Mouse (Mus musculus): Measurements from ENCODE around the gene Neu1. TPM values are rescaled to one million over a fixed set of nuclear protein-coding genes. Genes with fewer than 3 reads are reported as not detected.
A peak's percentile ranks its signal among the peaks of the same experiment; 100 is the strongest.

Neu1 gene
- total and polyA plus RNA-seq, 3 experiments, result 31.2 to 32.0 (median 31.9) TPM

DNA sequence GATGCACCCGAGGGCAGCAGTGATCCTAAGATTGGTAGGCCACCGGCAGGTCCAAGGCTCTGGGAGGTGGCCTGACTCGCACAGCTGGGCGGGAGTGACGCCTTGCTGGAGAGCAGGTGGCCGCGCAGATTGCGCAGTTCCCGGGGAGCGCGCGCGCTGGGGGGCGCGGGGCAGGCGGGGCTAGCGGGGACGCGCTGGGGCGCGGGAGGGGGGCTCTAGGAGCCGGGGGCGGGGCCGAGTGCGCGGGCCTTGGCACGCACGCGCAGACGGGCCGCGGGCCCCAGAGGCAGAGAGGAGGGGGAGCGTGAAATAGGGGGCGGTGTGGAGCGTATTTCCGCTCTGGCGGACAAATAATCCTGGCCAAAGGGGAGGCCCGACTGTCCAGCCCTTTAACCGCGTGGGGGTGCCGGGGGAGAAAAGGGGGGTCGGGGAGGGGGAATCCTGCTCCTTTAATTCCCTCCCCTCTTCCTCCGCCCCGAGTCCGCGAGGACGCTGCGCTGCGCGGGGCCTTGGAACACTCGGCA, 36.9 kb upstream of the Neu1 start:
- Histone ChIP-seq H3K27ac (ENCODE audit: insufficient read depth, low read depth) (no peak overlapping the region), H3K9ac (ENCODE audit: insufficient read depth, low read depth) (peak overlapping the region; percentile 97), H3K9me3 (replicated peaks; ENCODE audit: low read length) (peaks cover 5% of the 10 kb centered on the region), H3K79me2 (replicated peaks; ENCODE audit: control insufficient read depth, extremely low read depth, insufficient read depth, poor library complexity, severe bottlenecking) (peaks cover under 1% of the 10 kb centered on the region), H3K4me3 (replicated peaks in 1 of 3; ENCODE audit: low read depth in 2 of 3, low read length in 2 of 3, poor library complexity in 1 of 3) (peak overlapping the region; percentile 10 to 78 (median 64)), H3K27me3 (replicated peaks) (no peaks in the 10 kb centered on the region), H3K4me1 (ENCODE audit: control insufficient read depth in 1 of 2, insufficient read depth in 2 of 2) (peaks cover 7 to 28% of the 10 kb centered on the region in 2 experiments), H3K4me2 (ENCODE audit: insufficient read depth, low read depth, poor library complexity, severe bottlenecking) (peak overlapping the region; percentile 75), H3K36me3 (replicated peaks in 1 of 2; ENCODE audit: control insufficient read depth in 1 of 2, insufficient read depth in 1 of 2, low read length in 1 of 2) (peaks cover 2 to 15% of the 10 kb centered on the region in 2 experiments)
- 0 out of 2 replicates have a peak, but pooled peaks have one; percentile 12 for TF ChIP-seq IRF4 (IDR thresholded peaks at IDR 0.05; ENCODE audit: low read depth, low read length)
- TF ChIP-seq POLR2A (IDR thresholded peaks at IDR 0.05; ENCODE audit: low read depth, low read length), result peak; percentile 50; the same call in 1 of the 2 replicates
- TF ChIP-seq CTCF (conservative IDR thresholded peaks at IDR 0.05 in 1 of 2, IDR thresholded peaks at IDR 0.05 in 1 of 2; ENCODE audit: low read depth in 2 of 2, low read length in 2 of 2), result peak in 1 of 2 experiments; percentile 32; a peak in 1 of 4 replicates
- peak; percentile 80 for TF ChIP-seq TCF12 (IDR thresholded peaks at IDR 0.05; ENCODE audit: low read depth, low read length)
- peak; percentile 82 for TF ChIP-seq NRF1 (IDR thresholded peaks at IDR 0.05; ENCODE audit: low read depth, low read length)
- TF ChIP-seq CHD2 (IDR thresholded peaks at IDR 0.05; ENCODE audit: low read length), result no peak
- 0 out of 2 replicates have a peak, but pooled peaks have one; percentile 55 for TF ChIP-seq ELF1 (IDR thresholded peaks at IDR 0.05; ENCODE audit: low read depth, low read length)
- no peak for TF ChIP-seq MAX (IDR thresholded peaks at IDR 0.05; ENCODE audit: low read length)
- TF ChIP-seq MAZ (IDR thresholded peaks at IDR 0.05; ENCODE audit: low read depth, low read length), result peak; percentile 88
- TF ChIP-seq MEF2A (IDR thresholded peaks at IDR 0.05; ENCODE audit: borderline replicate concordance, low read depth, low read length), result no peak
- TF ChIP-seq HCFC1 (IDR thresholded peaks at IDR 0.05; ENCODE audit: low read depth, low read length), result peak; percentile 32; the same call in 1 of the 2 replicates
- TF ChIP-seq SIN3A (IDR thresholded peaks at IDR 0.05; ENCODE audit: low read length), result 0 out of 2 replicates have a peak, but pooled peaks have one; percentile 47
- peak; percentile 88 for DNase-seq (ENCODE audit: extremely low read depth)
- dilution Hi-C loops (cut with MboI; ENCODE audit: extremely low pct_ligation_motif_present, extremely low pct_unique_long_range_greater_than_20kb, low sequenced_read_pairs) (no loop called here), in situ Hi-C loops (cut with MboI; ENCODE audit: low pct_ligation_motif_present, low pct_unique_long_range_greater_than_20kb, low sequenced_read_pairs) (no loop called here)

DNA sequence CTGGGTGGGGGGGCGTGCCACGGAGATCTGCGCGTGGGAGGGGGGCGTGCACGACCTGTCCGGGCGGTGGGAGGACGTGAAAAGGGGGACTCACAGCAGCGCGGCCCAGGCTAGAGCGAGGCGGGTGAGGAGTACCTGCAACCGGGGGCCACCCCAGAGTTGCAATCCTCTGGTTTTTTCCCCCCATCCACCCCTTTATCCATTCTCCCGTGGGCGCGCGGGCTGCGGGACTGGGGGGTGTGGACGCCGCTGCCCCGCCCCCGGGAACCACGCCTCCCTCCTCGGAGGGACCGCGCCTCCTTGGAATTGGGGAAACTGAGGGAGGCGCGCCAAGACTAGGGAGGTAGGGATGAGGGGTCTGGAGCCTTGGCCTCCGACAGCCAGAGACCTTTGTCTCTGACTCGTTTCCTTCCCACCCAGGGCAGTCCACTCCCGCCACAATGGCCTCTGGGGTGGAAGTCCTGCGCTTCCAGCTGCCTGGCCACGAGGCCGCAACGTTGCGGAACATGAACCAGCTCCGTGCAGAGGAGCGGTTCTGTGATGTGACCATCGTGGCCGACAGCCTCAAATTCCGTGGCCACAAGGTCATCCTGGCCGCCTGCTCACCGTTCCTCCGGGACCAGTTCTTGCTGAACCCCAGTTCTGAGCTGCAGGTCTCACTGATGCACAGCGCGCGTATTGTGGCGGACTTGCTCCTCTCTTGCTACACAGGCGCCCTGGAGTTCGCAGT, 36.1 kb upstream of the Neu1 start:
- Histone ChIP-seq H3K27ac (ENCODE audit: insufficient read depth, low read depth) (0 out of 2 replicates have a peak overlapping the region, but pooled peaks have one; percentile 5), H3K79me2 (replicated peaks; ENCODE audit: control insufficient read depth, extremely low read depth, insufficient read depth, poor library complexity, severe bottlenecking) (peaks cover 5% of the 10 kb centered on the region), H3K9ac (ENCODE audit: insufficient read depth, low read depth) (peak overlapping the region; percentile 97), H3K4me1 (ENCODE audit: control insufficient read depth in 1 of 2, insufficient read depth in 2 of 2) (peaks cover 7 to 27% of the 10 kb centered on the region in 2 experiments), H3K36me3 (replicated peaks in 1 of 2; ENCODE audit: control insufficient read depth in 1 of 2, insufficient read depth in 1 of 2, low read length in 1 of 2) (peaks cover 2 to 15% of the 10 kb centered on the region in 2 experiments), H3K9me3 (replicated peaks; ENCODE audit: low read length) (peaks cover 5% of the 10 kb centered on the region), H3K4me3 (replicated peaks in 1 of 3; ENCODE audit: low read depth in 2 of 3, low read length in 2 of 3, poor library complexity in 1 of 3) (peak overlapping the region; percentile 44 to 78 (median 64)), H3K27me3 (replicated peaks) (no peaks in the 10 kb centered on the region), H3K4me2 (ENCODE audit: insufficient read depth, low read depth, poor library complexity, severe bottlenecking) (peak overlapping the region; percentile 75)
- dilution Hi-C loops (cut with MboI; ENCODE audit: extremely low pct_ligation_motif_present, extremely low pct_unique_long_range_greater_than_20kb, low sequenced_read_pairs), result no loop called here
- no peak for DNase-seq (ENCODE audit: extremely low read depth)
- in situ Hi-C loops (cut with MboI; ENCODE audit: low pct_ligation_motif_present, low pct_unique_long_range_greater_than_20kb, low sequenced_read_pairs), result no loop called here
- TF ChIP-seq KAT2A (IDR thresholded peaks at IDR 0.05; ENCODE audit: insufficient replicate concordance, low read length) (no peak), MAX (IDR thresholded peaks at IDR 0.05; ENCODE audit: low read length) (no peak), ZMIZ1 (IDR thresholded peaks at IDR 0.05; ENCODE audit: low read depth, low read length) (0 out of 2 replicates have a peak, but pooled peaks have one; percentile 21), ELF1 (IDR thresholded peaks at IDR 0.05; ENCODE audit: low read depth, low read length) (no peak)

Measured in CH12.LX (cell line).